27 mouse cellular contexts compared by ENCODE assay signal in genomic region chr3:39047621-39048303, GRCm38 (mm10).
A peak's percentile ranks its signal among the peaks of the same experiment; 100 is the strongest.
DNase-seq lines count a peak whose midpoint lies in the region; ATAC-seq lines count a peak whose summit lies in the region.
"Had no signal": no experiment of that assay in that cellular context is flagged by ENCODE, and none has a peak within 500 bp of the region (broad histone marks: within the 10 kb centered on the region; RNA-seq: fewer than 3 reads in every experiment).

No protein-coding gene starts in this region.

- WGBS in hindbrain, embryonic 11.5 days, result 81% methylated on average over 10 of the region's 10 CpGs
- 70% methylated on average over 10 of the region's 10 CpGs for WGBS in hindbrain, embryonic 14.5 days
- WGBS in forebrain, embryonic 14.5 days, result 7% methylated on average over 10 of the region's 10 CpGs
- 61% methylated on average over 10 of the region's 10 CpGs for WGBS in neural tube, embryonic 15.5 days

- no peaks in the 10 kb centered on the region for H3K36me3 ChIP-seq in hindbrain, embryonic 11.5 days (ENCODE audit: control insufficient read depth, insufficient read depth, low read length)
- H3K36me3 ChIP-seq in hindbrain, embryonic 14.5 days (replicated peaks; ENCODE audit: control insufficient read depth, insufficient read depth), result no peaks in the 10 kb centered on the region
- H3K36me3 ChIP-seq in forebrain, embryonic 14.5 days (ENCODE audit: control insufficient read depth, insufficient read depth, low read length), result no peaks in the 10 kb centered on the region
- H3K36me3 ChIP-seq in neural tube, embryonic 15.5 days, result no peaks in the 10 kb centered on the region
- H3K36me3 ChIP-seq: embryonic facial prominence, embryonic 15.5 days; G1E; heart, embryonic 12.5 days; hindbrain, embryonic 10.5 days; kidney, embryonic 15.5 days had no signal

- H3K4me2 ChIP-seq in hindbrain, embryonic 11.5 days (replicated peaks; ENCODE audit: low read depth, low read length), result no peak overlapping the region
- no peak overlapping the region for H3K4me2 ChIP-seq in hindbrain, embryonic 14.5 days (replicated peaks)
- peak overlapping the region; percentile 16; the same call in 1 of the 2 replicates for H3K4me2 ChIP-seq in forebrain, embryonic 14.5 days (ENCODE audit: low read length)
- no peak overlapping the region for H3K4me2 ChIP-seq in neural tube, embryonic 15.5 days
- H3K4me2 ChIP-seq: embryonic facial prominence, embryonic 15.5 days; heart, embryonic 12.5 days; kidney, embryonic 15.5 days; lung, embryonic 14.5 days had no signal

- ATAC-seq in hindbrain, embryonic 11.5 days (ENCODE audit: low FRiP score), result no peak
- ATAC-seq in hindbrain, embryonic 14.5 days (ENCODE audit: low FRiP score), result no peak
- peak; percentile 90 for ATAC-seq in forebrain, embryonic 14.5 days
- peak; percentile 54; the same call in 1 of the 2 replicates for ATAC-seq in neural tube, embryonic 15.5 days (ENCODE audit: low FRiP score)
- ATAC-seq: intestine, postnatal 0 days had no signal

- no peaks in the 10 kb centered on the region for H3K27me3 ChIP-seq in hindbrain, embryonic 11.5 days (ENCODE audit: control insufficient read depth, insufficient read depth, low read length)
- H3K27me3 ChIP-seq in hindbrain, embryonic 14.5 days (ENCODE audit: control insufficient read depth, insufficient read depth, low read length), result no peaks in the 10 kb centered on the region
- no peaks in the 10 kb centered on the region for H3K27me3 ChIP-seq in forebrain, embryonic 14.5 days (replicated peaks; ENCODE audit: control insufficient read depth, insufficient read depth, low read length)
- no peaks in the 10 kb centered on the region for H3K27me3 ChIP-seq in neural tube, embryonic 15.5 days (replicated peaks)
- H3K27me3 ChIP-seq: CH12.LX; embryonic facial prominence, embryonic 15.5 days; heart, embryonic 12.5 days; kidney, embryonic 15.5 days; megakaryocyte, embryonic 14.5 days had no signal

- peak; percentile 3 for DNase-seq in hindbrain, embryonic 11.5 days (ENCODE audit: low spot score)
- no peak for DNase-seq in hindbrain, embryonic 14.5 days (ENCODE audit: low spot score)
- DNase-seq in retina, postnatal 1 day, result peak; percentile 14
- no peak for DNase-seq in retina, embryonic 14.5 days (ENCODE audit: low spot score)
- DNase-seq in forebrain, embryonic 14.5 days (ENCODE audit: low spot score), result peak; percentile 84
- no peak for DNase-seq in kidney, adult 9 months
- DNase-seq in urinary bladder, adult 2 months (ENCODE audit: low spot score), result no peak
- DNase-seq: adrenal gland, adult 8-10 months; cerebellum, adult 8-10 months; cerebellum, postnatal 36 days; gastrocnemius, postnatal 25 days; heart, adult 18-20 months; heart, postnatal 10 days; kidney, postnatal 36 days; lung, embryonic 14.5 days; thymus, adult 2 months had no signal

- H3K9ac ChIP-seq in hindbrain, embryonic 11.5 days (ENCODE audit: low read depth, low read length), result no peak overlapping the region
- no peak overlapping the region for H3K9ac ChIP-seq in hindbrain, embryonic 14.5 days
- H3K9ac ChIP-seq in forebrain, embryonic 14.5 days (ENCODE audit: low read length), result no peak overlapping the region
- H3K9ac ChIP-seq in neural tube, embryonic 15.5 days (replicated peaks), result no peak overlapping the region
- H3K9ac ChIP-seq: embryonic facial prominence, embryonic 15.5 days; heart, embryonic 12.5 days; kidney, embryonic 15.5 days; liver, embryonic 14.5 days; lung, embryonic 14.5 days had no signal

- no peak overlapping the region for H3K27ac ChIP-seq in hindbrain, embryonic 11.5 days (ENCODE audit: low read depth, low read length)
- no peak overlapping the region for H3K27ac ChIP-seq in hindbrain, embryonic 14.5 days
- H3K27ac ChIP-seq in forebrain, embryonic 14.5 days (ENCODE audit: low read depth, low read length), result peak overlapping the region; percentile 15; the same call in 1 of the 2 replicates
- H3K27ac ChIP-seq in neural tube, embryonic 15.5 days (replicated peaks), result peak overlapping the region; percentile 54; the same call in 1 of the 2 replicates
- H3K27ac ChIP-seq: embryonic facial prominence, embryonic 15.5 days; hindbrain, embryonic 10.5 days; kidney, embryonic 15.5 days; liver, embryonic 14.5 days; stomach, postnatal 0 days had no signal

- H3K4me1 ChIP-seq in hindbrain, embryonic 11.5 days (replicated peaks; ENCODE audit: control insufficient read depth, insufficient read depth, low read length), result no peaks in the 10 kb centered on the region
- peaks cover 13% of the 10 kb centered on the region; the same call in 1 of the 2 replicates for H3K4me1 ChIP-seq in hindbrain, embryonic 14.5 days (replicated peaks; ENCODE audit: control insufficient read depth, insufficient read depth, low read length)
- H3K4me1 ChIP-seq in forebrain, embryonic 14.5 days (ENCODE audit: control insufficient read depth, insufficient read depth, low read length), result peaks cover 27% of the 10 kb centered on the region
- peaks cover 15% of the 10 kb centered on the region for H3K4me1 ChIP-seq in neural tube, embryonic 15.5 days
- H3K4me1 ChIP-seq: embryonic facial prominence, embryonic 15.5 days; hindbrain, embryonic 10.5 days; megakaryocyte, embryonic 14.5 days had no signal

- no peaks in the 10 kb centered on the region for H3K9me3 ChIP-seq in hindbrain, embryonic 11.5 days (ENCODE audit: control insufficient read depth, low read length)
- H3K9me3 ChIP-seq in hindbrain, embryonic 14.5 days (ENCODE audit: control insufficient read depth, low read length), result no peaks in the 10 kb centered on the region
- no peaks in the 10 kb centered on the region for H3K9me3 ChIP-seq in forebrain, embryonic 14.5 days (replicated peaks; ENCODE audit: control insufficient read depth, low read length)
- H3K9me3 ChIP-seq in neural tube, embryonic 15.5 days (replicated peaks), result no peaks in the 10 kb centered on the region
- H3K9me3 ChIP-seq: embryonic facial prominence, embryonic 15.5 days; heart, embryonic 12.5 days; hindbrain, embryonic 10.5 days; kidney, embryonic 15.5 days had no signal

- H3K4me3 ChIP-seq in hindbrain, embryonic 11.5 days (ENCODE audit: low read depth, low read length), result no peak overlapping the region
- no peak overlapping the region for H3K4me3 ChIP-seq in hindbrain, embryonic 14.5 days (replicated peaks; ENCODE audit: low read length)
- H3K4me3 ChIP-seq in forebrain, embryonic 14.5 days (ENCODE audit: low read depth, low read length), result no peak overlapping the region
- no peak overlapping the region for H3K4me3 ChIP-seq in neural tube, embryonic 15.5 days (replicated peaks)
- H3K4me3 ChIP-seq: embryonic facial prominence, embryonic 15.5 days; heart, embryonic 12.5 days; hindbrain, embryonic 10.5 days; kidney, embryonic 15.5 days; megakaryocyte, embryonic 14.5 days had no signal

Comparison
In these comparisons a context has a peak if more than half of its experiments do, and no peak if none do; other contexts are left out.
1. DNase-seq: peak in hindbrain, embryonic 11.5 days (single experiment), retina, postnatal 1 day (single experiment) and forebrain, embryonic 14.5 days (single experiment); none in hindbrain, embryonic 14.5 days (single experiment), retina, embryonic 14.5 days (single experiment), kidney, adult 9 months (single experiment) and urinary bladder, adult 2 months (single experiment).
2. ATAC-seq: peak in forebrain, embryonic 14.5 days (single experiment) and neural tube, embryonic 15.5 days (single experiment); none in hindbrain, embryonic 11.5 days (single experiment) and hindbrain, embryonic 14.5 days (single experiment).
3. H3K27ac ChIP-seq: peak in forebrain, embryonic 14.5 days (single experiment) and neural tube, embryonic 15.5 days (single experiment); none in hindbrain, embryonic 11.5 days (single experiment) and hindbrain, embryonic 14.5 days (single experiment).